Mouse (Mus musculus) subcutaneous adipose tissue, adult 2 months (tissue): ENCODE measurements around the gene Gm10065. TPM values are rescaled to one million over a fixed set of nuclear protein-coding genes. Genes with fewer than 3 reads are reported as not detected.

Experiments
- polyA plus RNA-seq: library from polyadenylated mRNA; depleted of rRNA; stranded (reverse); fragments of >200 nt; gene quantifications from 2 replicates; pipeline ENCODE4 v1.2.3, GENCODE M21; 2012; ENCODE audit warnings: low replicate concordance; rRNA removed

Gm10065 gene
- polyA plus RNA-seq, result not detected in 2 replicates

GRCm38 (mm10) chr13:21478759-21479670 is at the start of gene Gm10065, which contains the start of gene Zkscan4:
Gene Gm10065, minus strand, starts transcription at chr13:21479441.
Gene Zkscan4, plus strand, starts transcription at chr13:21478907.

GRCm38 (mm10) chr13:21501182-21501581 is 21.9 kb upstream of the Gm10065 start, which contains the start of gene Gm11273:
Gene Gm11273, minus strand, starts transcription at chr13:21501418.

GRCm38 (mm10) chr13:21495080-21495479 is 15.8 kb upstream of the Gm10065 start, which contains the start of gene AK157302:
Gene AK157302, plus strand, starts transcription at chr13:21495223.

GRCm38 (mm10) chr13:21468061-21469019 is 10.9 kb downstream of the Gm10065 start, which contains the start of gene Nkapl:
Gene Nkapl, minus strand, starts transcription at chr13:21468509.

GRCm38 (mm10) chr13:21453449-21453848 is 25.8 kb downstream of the Gm10065 start, which contains the start of gene Zscan26:
Gene Zscan26, minus strand, starts transcription at chr13:21453730.

GRCm38 (mm10) chr13:21440503-21441206 is 38.6 kb downstream of the Gm10065 start, which contains the start of gene Pgbd1:
Gene Pgbd1, minus strand, starts transcription at chr13:21441058.

Other genes starting within 250 kb of the Gm10065 start
- 1.5 and 7.6 TPM in 2 replicates for gene Gpx5, start 186.7 kb downstream of the Gm10065 start, polyA plus RNA-seq
- gene Gpx6, start 167.3 kb downstream of the Gm10065 start, polyA plus RNA-seq, result not detected in 2 replicates
- not detected in 2 replicates for gene Olfr1367, start 132.5 kb downstream of the Gm10065 start, polyA plus RNA-seq
- gene Zscan12, start 116.6 kb downstream of the Gm10065 start, polyA plus RNA-seq, result 2.0 and 2.8 TPM in 2 replicates
- 30.6 and 33.3 TPM in 2 replicates for gene Zkscan3, start 76.7 kb downstream of the Gm10065 start, polyA plus RNA-seq
- gene Pgbd1, start 38.4 kb downstream of the Gm10065 start, polyA plus RNA-seq, result 0.10 and 0.62 TPM in 2 replicates
- 24.0 and 27.9 TPM in 2 replicates for gene Zscan26, start 25.7 kb downstream of the Gm10065 start, polyA plus RNA-seq
- 0.72 and 1.1 TPM in 2 replicates for gene Nkapl, start 10.9 kb downstream of the Gm10065 start, polyA plus RNA-seq
- gene Zkscan4, start 534 bp downstream of the Gm10065 start, polyA plus RNA-seq, result 2.1 and 2.2 TPM in 2 replicates
- 0.24 and 0.27 TPM in 2 replicates for gene AK157302, start 15.8 kb upstream of the Gm10065 start, polyA plus RNA-seq
- 17.1 and 26.1 TPM in 2 replicates for gene Gm11273, start 22.0 kb upstream of the Gm10065 start, polyA plus RNA-seq
- gene Zkscan8, start 51.7 kb upstream of the Gm10065 start, polyA plus RNA-seq, result 4.9 and 7.2 TPM in 2 replicates
- not detected in 2 replicates for gene Olfr1366, start 63.4 kb upstream of the Gm10065 start, polyA plus RNA-seq
- not detected in 2 replicates for gene Olfr1535, start 80.5 kb upstream of the Gm10065 start, polyA plus RNA-seq
- not detected in 2 replicates for gene Olfr1364, start 102.3 kb upstream of the Gm10065 start, polyA plus RNA-seq
- gene Olfr1362, start 134.6 kb upstream of the Gm10065 start, polyA plus RNA-seq, result not detected in 2 replicates
- gene Olfr11, start 163.1 kb upstream of the Gm10065 start, polyA plus RNA-seq, result 0.04 TPM in 1 of 2 replicates, not detected in the other
- gene Olfr1361, start 183.9 kb upstream of the Gm10065 start, polyA plus RNA-seq, result not detected in 2 replicates
- gene Olfr1360, start 198.0 kb upstream of the Gm10065 start, polyA plus RNA-seq, result not detected in 2 replicates
- gene Olfr1359, start 218.7 kb upstream of the Gm10065 start, polyA plus RNA-seq, result not detected in 2 replicates
- gene Hist1h2bl, start 236.7 kb upstream of the Gm10065 start, polyA plus RNA-seq, result 2.6 and 3.2 TPM in 2 replicates
- 1.7 and 10.5 TPM in 2 replicates for gene Hist1h2ai, start 237.0 kb upstream of the Gm10065 start, polyA plus RNA-seq
- gene Hist1h3h, start 238.2 kb upstream of the Gm10065 start, polyA plus RNA-seq, result 2.7 and 33.5 TPM in 2 replicates
- 0.42 and 2.3 TPM in 2 replicates for gene Hist1h2bm, start 242.6 kb upstream of the Gm10065 start, polyA plus RNA-seq